Mouse (Mus musculus) hindbrain, embryonic 16.5 days (tissue): ENCODE results near the gene Rpl38. TPM values are rescaled to one million over a fixed set of nuclear protein-coding genes. Genes with fewer than 3 reads are reported as not detected.

Experiments used
- ATAC-seq: fragments of 200-750 bp; cut with Nextera tagmentation; 2 replicates; pipeline ENCODE4 v1.8.0; 2017; ENCODE audit warnings: moderate TSS enrichment, moderate library complexity
- H3K27ac ChIP-seq: fragments of 300-500 bp; sonication (generic); 2 replicates; pipeline ENCODE4 v1.5.1; 2014; ENCODE audit warnings: low read depth, mild to moderate bottlenecking, control low read depth, low read length, moderate library complexity
- H3K27me3 ChIP-seq: fragments of 300-500 bp; sonication (generic); replicated peaks from 2 replicates; pipeline ENCODE4 v1.6.1; 2014; ENCODE audit warnings: low read length; ENCODE audit not compliant: control insufficient read depth, insufficient read depth
- H3K36me3 ChIP-seq: fragments of 300-500 bp; sonication (generic); 2 replicates; pipeline ENCODE4 v1.6.1; 2014; ENCODE audit warnings: mild to moderate bottlenecking, low read length, moderate library complexity, mixed read lengths; ENCODE audit not compliant: control insufficient read depth, insufficient read depth
- H3K4me1 ChIP-seq: fragments of 300-500 bp; sonication (generic); 2 replicates; pipeline ENCODE4 v1.6.1; 2014; ENCODE audit warnings: low read depth, low read length; ENCODE audit not compliant: control insufficient read depth, insufficient read depth
- H3K4me2 ChIP-seq: fragments of 300-500 bp; sonication (generic); 2 replicates; pipeline ENCODE4 v1.6.1; 2014; ENCODE audit warnings: mild to moderate bottlenecking, low read length, control low read depth, moderate library complexity
- H3K4me3 ChIP-seq: fragments of 300-500 bp; sonication (generic); 2 replicates; pipeline ENCODE4 v1.5.1; 2014; ENCODE audit warnings: mild to moderate bottlenecking, low read length, control low read depth, moderate library complexity
- H3K9ac ChIP-seq: fragments of 300-500 bp; sonication (generic); 2 replicates; pipeline ENCODE4 v1.6.1; 2014; ENCODE audit warnings: low read depth, mild to moderate bottlenecking, control low read depth, low read length, moderate library complexity
- H3K9me3 ChIP-seq: fragments of 300-500 bp; sonication (generic); 2 replicates; pipeline ENCODE4 v1.6.1; 2014; ENCODE audit warnings: mild to moderate bottlenecking, low read length, moderate library complexity; ENCODE audit not compliant: control insufficient read depth
- WGBS: fragments of 180-500 bp; shearing (Covaris S2); extraction: QIAGEN DNeasy Blood & Tissue Kit; methylation state at CpG from one replicate; pipeline ENCODE4 v1.1.7; 2014; 5-methylcytosine and 5-hydroxymethylcytosine counted together
- polyA plus RNA-seq: library from polyadenylated mRNA; unstranded; fragments of >200 nt; fragmentation: Nextera tagmentation; extraction: Ambion mirVana; gene quantifications from 2 replicates; pipeline ENCODE4 v1.2.1, GENCODE M21; 2015

Gene Rpl38
- 578 and 579 TPM in 2 replicates for polyA plus RNA-seq

- Histone ChIP-seq H3K4me2 (peak within 1 kb of the TSS; percentile 97), H3K27me3 (0 out of 2 replicates have a peak, but pooled peaks cover 2% of the 10 kb centered on the region), H3K9ac (peak within 1 kb of the TSS; percentile 91), H3K9me3 (no peaks in the 10 kb centered on the region), H3K4me3 (peak within 1 kb of the TSS; percentile 93), H3K36me3 (peaks cover 23% of the 10 kb centered on the region), H3K27ac (peak within 1 kb of the TSS; percentile 91), H3K4me1 (peaks cover 20% of the 10 kb centered on the region)
- peak; percentile 82 for ATAC-seq
- 3% methylated on average over 21 of the region's 21 CpGs for WGBS
Observed at GRCm38 (mm10) chr11:114668301-114668710, at the start of gene Rpl38. Gene Rpl38 (plus strand): TSS chr11:114668524.

- H3K4me3 ChIP-seq: no peak overlapping the region
Observed at GRCm38 (mm10) chr11:114618697-114619417, 49.5 kb upstream of the Rpl38 start.

GRCm38 (mm10) chr11:114626071-114626690 lies 42.1 kb upstream of the Rpl38 start:
- no peak overlapping the region for H3K9ac ChIP-seq
- H3K36me3 ChIP-seq: no peaks in the 10 kb centered on the region
- no peaks in the 10 kb centered on the region for H3K4me1 ChIP-seq
- H3K4me2 ChIP-seq: no peak overlapping the region
- 48% methylated on average over 13 of the region's 13 CpGs for WGBS
- H3K9me3 ChIP-seq: peaks cover 4% of the 10 kb centered on the region; the same call in 1 of the 2 replicates
- H3K27me3 ChIP-seq: 0 out of 2 replicates have a peak, but pooled peaks cover 2% of the 10 kb centered on the region
- no peak overlapping the region for H3K4me3 ChIP-seq
- no peak for ATAC-seq
- no peak overlapping the region for H3K27ac ChIP-seq

More at GRCm38 (mm10) chr11:114618697-114619417, 49.5 kb upstream of the Rpl38 start:
- Histone ChIP-seq H3K9me3 (no peaks in the 10 kb centered on the region), H3K27me3 (no peaks in the 10 kb centered on the region), H3K4me2 (no peak overlapping the region), H3K27ac (no peak overlapping the region), H3K36me3 (no peaks in the 10 kb centered on the region), H3K9ac (no peak overlapping the region), H3K4me1 (no peaks in the 10 kb centered on the region)
- 53% methylated on average over 17 of the region's 17 CpGs for WGBS
- ATAC-seq: no peak

- Histone ChIP-seq H3K4me1 (no peaks in the 10 kb centered on the region), H3K9me3 (peaks cover 4% of the 10 kb centered on the region; the same call in 1 of the 2 replicates), H3K4me2 (no peak overlapping the region), H3K27ac (no peak overlapping the region), H3K27me3 (0 out of 2 replicates have a peak, but pooled peaks cover 2% of the 10 kb centered on the region), H3K4me3 (no peak overlapping the region), H3K9ac (no peak overlapping the region), H3K36me3 (no peaks in the 10 kb centered on the region)
- no peak for ATAC-seq
- 80% methylated on average over 6 of the region's 6 CpGs for WGBS
Observed at GRCm38 (mm10) chr11:114627036-114627435, 41.3 kb upstream of the Rpl38 start.

- 76% methylated on average over 12 of the region's 12 CpGs for WGBS
- H3K36me3 ChIP-seq: no peaks in the 10 kb centered on the region
Observed at GRCm38 (mm10) chr11:114628032-114628431, 40.3 kb upstream of the Rpl38 start.

GRCm38 (mm10) chr11:114630044-114630443 lies 38.3 kb upstream of the Rpl38 start:
- ATAC-seq: no peak
- Histone ChIP-seq H3K4me2 (no peak overlapping the region), H3K9ac (no peak overlapping the region), H3K4me1 (no peaks in the 10 kb centered on the region), H3K27me3 (no peaks in the 10 kb centered on the region), H3K36me3 (no peaks in the 10 kb centered on the region), H3K4me3 (no peak overlapping the region), H3K9me3 (peaks cover 4% of the 10 kb centered on the region; the same call in 1 of the 2 replicates), H3K27ac (no peak overlapping the region)
- WGBS: 80% methylated on average over 5 of the region's 5 CpGs

More at GRCm38 (mm10) chr11:114628032-114628431, 40.3 kb upstream of the Rpl38 start:
- Histone ChIP-seq H3K4me2 (no peak overlapping the region), H3K27me3 (0 out of 2 replicates have a peak, but pooled peaks cover 2% of the 10 kb centered on the region), H3K9ac (no peak overlapping the region), H3K4me3 (no peak overlapping the region), H3K9me3 (peaks cover 4% of the 10 kb centered on the region; the same call in 1 of the 2 replicates), H3K4me1 (no peaks in the 10 kb centered on the region), H3K27ac (no peak overlapping the region)
- ATAC-seq: no peak

GRCm38 (mm10) chr11:114632266-114632665 lies 36.1 kb upstream of the Rpl38 start:
- no peak overlapping the region for H3K4me3 ChIP-seq
- ATAC-seq: no peak
- 68% methylated on average over 8 of the region's 8 CpGs for WGBS
- H3K36me3 ChIP-seq: no peaks in the 10 kb centered on the region
- H3K9ac ChIP-seq: no peak overlapping the region
- H3K27me3 ChIP-seq: no peaks in the 10 kb centered on the region
- H3K27ac ChIP-seq: no peak overlapping the region
- H3K4me2 ChIP-seq: no peak overlapping the region
- peaks cover 8% of the 10 kb centered on the region for H3K4me1 ChIP-seq
- H3K9me3 ChIP-seq: peaks cover 4% of the 10 kb centered on the region; the same call in 1 of the 2 replicates

GRCm38 (mm10) chr11:114636292-114636691 lies 32.0 kb upstream of the Rpl38 start:
- WGBS: 2% methylated on average over 6 of the region's 6 CpGs
- Histone ChIP-seq H3K9ac (no peak overlapping the region), H3K9me3 (no peaks in the 10 kb centered on the region), H3K27ac (no peak overlapping the region), H3K4me1 (peaks cover 18% of the 10 kb centered on the region), H3K27me3 (peaks cover 7% of the 10 kb centered on the region; the same call in 1 of the 2 replicates), H3K36me3 (no peaks in the 10 kb centered on the region), H3K4me3 (no peak overlapping the region), H3K4me2 (peak overlapping the region; percentile 46)
- ATAC-seq: peak; percentile 82
